Mouse (Mus musculus): ENCODE measurements at regions not wholly inside any gene's neighbourhood (a gene's known extent, or its start where the extent isn't known, plus 50 kb on each side); places are given as distances from the start of the nearest gene placed in this dataset.

DNA sequence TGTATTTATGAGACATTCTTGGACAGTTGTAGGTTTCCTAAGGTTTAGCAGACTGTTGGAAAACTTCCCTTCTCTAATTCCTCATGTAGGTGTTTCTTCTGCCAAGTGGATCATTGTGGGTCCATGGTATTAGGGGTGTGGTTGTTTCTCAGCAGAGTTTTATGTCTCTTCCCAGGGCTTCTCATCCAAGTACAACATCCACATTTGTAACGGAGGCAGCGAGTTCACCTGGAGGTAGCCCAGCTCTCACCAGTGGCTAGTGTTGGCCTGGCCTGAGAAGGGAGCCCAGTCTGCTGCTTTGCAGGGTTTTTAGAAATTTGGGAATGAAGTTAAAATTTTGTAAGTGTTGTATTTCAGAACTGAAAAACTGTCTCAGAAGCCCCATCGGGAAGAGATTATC is 122.4 kb downstream of the Wnt5a start:
- in situ Hi-C loops (cut with MboI; ENCODE audit: low pct_ligation_motif_present, low pct_unique_long_range_greater_than_20kb, low sequenced_read_pairs), result no loop called here
- Histone ChIP-seq H3K4me3 (replicated peaks in 1 of 3; ENCODE audit: low read depth in 2 of 3, low read length in 2 of 3, poor library complexity in 1 of 3) (no peak overlapping the region), H3K4me2 (ENCODE audit: insufficient read depth, low read depth, poor library complexity, severe bottlenecking) (no peak overlapping the region), H3K4me1 (ENCODE audit: control insufficient read depth in 1 of 2, insufficient read depth in 2 of 2) (no peaks in the 10 kb centered on the region), H3K9ac (ENCODE audit: insufficient read depth, low read depth) (no peak overlapping the region), H3K36me3 (replicated peaks in 1 of 2; ENCODE audit: control insufficient read depth in 1 of 2, insufficient read depth in 1 of 2, low read length in 1 of 2) (no peaks in the 10 kb centered on the region), H3K79me2 (replicated peaks; ENCODE audit: control insufficient read depth, extremely low read depth, insufficient read depth, poor library complexity, severe bottlenecking) (no peaks in the 10 kb centered on the region), H3K9me3 (replicated peaks; ENCODE audit: low read length) (peaks cover 74% of the 10 kb centered on the region), H3K27me3 (replicated peaks) (no peaks in the 10 kb centered on the region), H3K27ac (ENCODE audit: insufficient read depth, low read depth) (no peak overlapping the region)
- no peak for DNase-seq (ENCODE audit: extremely low read depth)
- dilution Hi-C loops (cut with MboI; ENCODE audit: extremely low pct_ligation_motif_present, extremely low pct_unique_long_range_greater_than_20kb, low sequenced_read_pairs), result no loop called here
- TF ChIP-seq CHD2 (IDR thresholded peaks at IDR 0.05; ENCODE audit: low read length) (no peak), ELF1 (IDR thresholded peaks at IDR 0.05; ENCODE audit: low read depth, low read length) (no peak), POLR2A (IDR thresholded peaks at IDR 0.05; ENCODE audit: low read depth, low read length) (no peak), RAD21 (IDR thresholded peaks at IDR 0.05; ENCODE audit: low read depth, low read length) (no peak), USF1 (IDR thresholded peaks at IDR 0.05; ENCODE audit: low read depth, low read length) (no peak), EP300 (IDR thresholded peaks at IDR 0.05; ENCODE audit: low read length) (no peak), MAX (IDR thresholded peaks at IDR 0.05; ENCODE audit: low read length) (no peak), HCFC1 (IDR thresholded peaks at IDR 0.05; ENCODE audit: low read depth, low read length) (no peak), KAT2A (IDR thresholded peaks at IDR 0.05; ENCODE audit: insufficient replicate concordance, low read length) (no peak), NRF1 (IDR thresholded peaks at IDR 0.05; ENCODE audit: low read depth, low read length) (no peak), GABPA (IDR thresholded peaks at IDR 0.05; ENCODE audit: insufficient replicate concordance, low read depth, low read length) (no peak), JUND (conservative IDR thresholded peaks at IDR 0.05; ENCODE audit: low read depth, low read length) (no peak), MEF2A (IDR thresholded peaks at IDR 0.05; ENCODE audit: borderline replicate concordance, low read depth, low read length) (no peak), MXI1 (IDR thresholded peaks at IDR 0.05; ENCODE audit: low read depth, low read length) (no peak), TBP (conservative IDR thresholded peaks at IDR 0.05; ENCODE audit: low read depth, low read length) (no peak), E2F4 (IDR thresholded peaks at IDR 0.05; ENCODE audit: insufficient replicate concordance, low read depth, low read length) (no peak), ZKSCAN1 (IDR thresholded peaks at IDR 0.05; ENCODE audit: borderline replicate concordance, low read depth, low read length) (no peak), SIN3A (IDR thresholded peaks at IDR 0.05; ENCODE audit: low read length) (no peak), USF2 (conservative IDR thresholded peaks at IDR 0.05; ENCODE audit: low read depth, low read length) (no peak), RCOR1 (conservative IDR thresholded peaks at IDR 0.05; ENCODE audit: low read depth, low read length) (no peak)

DNA sequence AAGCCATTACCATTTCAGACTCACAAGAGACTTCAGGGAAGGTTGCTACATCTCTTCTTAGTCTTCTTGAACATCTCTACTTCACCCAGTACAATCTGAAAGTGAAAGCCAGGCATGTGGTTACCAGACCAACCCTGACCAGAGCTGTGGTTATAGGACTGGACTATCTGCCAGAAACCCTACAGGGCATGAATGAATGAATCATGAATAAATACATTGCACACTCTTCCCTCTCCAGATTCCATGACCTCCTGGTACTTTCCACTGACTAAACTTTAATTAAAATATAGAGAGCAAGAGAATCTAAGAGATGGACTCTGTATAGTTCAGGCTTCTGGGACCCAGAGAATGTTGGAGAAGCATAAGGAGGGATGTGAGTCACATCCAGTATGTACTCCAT is 130.6 kb downstream of the Wnt5a start:
- no peak overlapping the region for H3K9ac ChIP-seq (ENCODE audit: insufficient read depth, low read depth)
- DNase-seq (ENCODE audit: extremely low read depth), result no peak
- no peak overlapping the region for H3K4me3 ChIP-seq (replicated peaks in 1 of 3; ENCODE audit: low read depth in 2 of 3, low read length in 2 of 3, poor library complexity in 1 of 3)
- no peaks in the 10 kb centered on the region for H3K36me3 ChIP-seq (replicated peaks in 1 of 2; ENCODE audit: control insufficient read depth in 1 of 2, insufficient read depth in 1 of 2, low read length in 1 of 2)
- H3K27me3 ChIP-seq (replicated peaks), result no peaks in the 10 kb centered on the region
- H3K79me2 ChIP-seq (replicated peaks; ENCODE audit: control insufficient read depth, extremely low read depth, insufficient read depth, poor library complexity, severe bottlenecking), result no peaks in the 10 kb centered on the region
- H3K9me3 ChIP-seq (replicated peaks; ENCODE audit: low read length), result peaks cover 44% of the 10 kb centered on the region
- H3K27ac ChIP-seq (ENCODE audit: insufficient read depth, low read depth), result no peak overlapping the region
- in situ Hi-C loops (cut with MboI; ENCODE audit: low pct_ligation_motif_present, low pct_unique_long_range_greater_than_20kb, low sequenced_read_pairs), result no loop called here
- no peak overlapping the region for H3K4me2 ChIP-seq (ENCODE audit: insufficient read depth, low read depth, poor library complexity, severe bottlenecking)
- H3K4me1 ChIP-seq (ENCODE audit: control insufficient read depth in 1 of 2, insufficient read depth in 2 of 2), result no peaks in the 10 kb centered on the region
- dilution Hi-C loops (cut with MboI; ENCODE audit: extremely low pct_ligation_motif_present, extremely low pct_unique_long_range_greater_than_20kb, low sequenced_read_pairs), result no loop called here
- no peak for TF ChIP-seq JUND (conservative IDR thresholded peaks at IDR 0.05; ENCODE audit: low read depth, low read length)
- no peak for TF ChIP-seq HCFC1 (IDR thresholded peaks at IDR 0.05; ENCODE audit: low read depth, low read length)
- no peak for TF ChIP-seq MAX (IDR thresholded peaks at IDR 0.05; ENCODE audit: low read length)
- no peak for TF ChIP-seq TCF12 (IDR thresholded peaks at IDR 0.05; ENCODE audit: low read depth, low read length)
- no peak for TF ChIP-seq GABPA (IDR thresholded peaks at IDR 0.05; ENCODE audit: insufficient replicate concordance, low read depth, low read length)
- no peak for TF ChIP-seq ZC3H11A (IDR thresholded peaks at IDR 0.05; ENCODE audit: low read depth, low read length)
- TF ChIP-seq ZMIZ1 (IDR thresholded peaks at IDR 0.05; ENCODE audit: low read depth, low read length), result no peak
- no peak for TF ChIP-seq MAZ (IDR thresholded peaks at IDR 0.05; ENCODE audit: low read depth, low read length)
- no peak for TF ChIP-seq USF1 (IDR thresholded peaks at IDR 0.05; ENCODE audit: low read depth, low read length)
- no peak for TF ChIP-seq USF2 (conservative IDR thresholded peaks at IDR 0.05; ENCODE audit: low read depth, low read length)
- TF ChIP-seq ZNF384 (IDR thresholded peaks at IDR 0.05; ENCODE audit: low read depth, low read length), result no peak
- TF ChIP-seq E2F4 (IDR thresholded peaks at IDR 0.05; ENCODE audit: insufficient replicate concordance, low read depth, low read length), result no peak
- no peak for TF ChIP-seq POLR2AphosphoS2 (IDR thresholded peaks at IDR 0.05; ENCODE audit: low read depth, low read length)
- no peak for TF ChIP-seq KAT2A (IDR thresholded peaks at IDR 0.05; ENCODE audit: insufficient replicate concordance, low read length)
- TF ChIP-seq MXI1 (IDR thresholded peaks at IDR 0.05; ENCODE audit: low read depth, low read length), result no peak
- TF ChIP-seq PAX5 (IDR thresholded peaks at IDR 0.05; ENCODE audit: low read length), result no peak
- no peak for TF ChIP-seq UBTF (IDR thresholded peaks at IDR 0.05; ENCODE audit: low read depth, low read length)
- TF ChIP-seq MYC (IDR thresholded peaks at IDR 0.05; ENCODE audit: low read depth, low read length), result no peak
- TF ChIP-seq RCOR1 (conservative IDR thresholded peaks at IDR 0.05; ENCODE audit: low read depth, low read length), result no peak
- no peak for TF ChIP-seq CHD2 (IDR thresholded peaks at IDR 0.05; ENCODE audit: low read length)

All from CH12.LX (cell line).